Mouse (Mus musculus): ENCODE data around the gene Gucd1. TPM values are rescaled to one million over a fixed set of nuclear protein-coding genes. Genes with fewer than 3 reads are reported as not detected.
"Not testable (repeated sequence)": the region's sequence is repeated elsewhere in the genome, so short reads cannot be mapped to it uniquely, and the experiment has no call there.

Gucd1 gene
- polyA plus RNA-seq, 1 experiment from 2014 or later: 48.7 TPM

GRCm38 (mm10) chr10:75353838-75354241 lies 163.9 kb downstream of the Gucd1 start:
- H3K27ac ChIP-seq; H3K9ac ChIP-seq; H3K36me3 ChIP-seq; H3K4me1 ChIP-seq (replicated peaks); H3K4me3 ChIP-seq (replicated peaks); H3K9me3 ChIP-seq (replicated peaks); DNase-seq; H3K27me3 ChIP-seq; H3K4me2 ChIP-seq: not testable (repeated sequence)
- ATAC-seq (ENCODE audit: low read depth): peak; percentile 53
- 25% methylated on average over 8 of the region's 9 CpGs for WGBS (ENCODE audit: insufficient replicate concordance)

GRCm38 (mm10) chr10:75352541-75352940 lies 165.2 kb downstream of the Gucd1 start:
- Histone ChIP-seq H3K4me2 (no peak overlapping the region), H3K9me3 (replicated peaks) (no peaks in the 10 kb centered on the region), H3K9ac (no peak overlapping the region), H3K4me3 (replicated peaks) (no peak overlapping the region), H3K27ac (no peak overlapping the region), H3K36me3 (no peaks in the 10 kb centered on the region), H3K27me3 (no peaks in the 10 kb centered on the region), H3K4me1 (replicated peaks) (no peaks in the 10 kb centered on the region)
- no peak for DNase-seq
- WGBS (ENCODE audit: insufficient replicate concordance): 82% methylated on average over 12 of the region's 12 CpGs
- ATAC-seq (ENCODE audit: low read depth): no peak

- no peaks in the 10 kb centered on the region for H3K36me3 ChIP-seq
- ATAC-seq (ENCODE audit: low read depth): no peak
- no peaks in the 10 kb centered on the region for H3K4me1 ChIP-seq (replicated peaks)
- WGBS (ENCODE audit: insufficient replicate concordance): 68% methylated on average over 5 of the region's 5 CpGs
- no peaks in the 10 kb centered on the region for H3K27me3 ChIP-seq
- H3K4me3 ChIP-seq (replicated peaks): no peak overlapping the region
- H3K27ac ChIP-seq: no peak overlapping the region
- no peak for DNase-seq
- H3K4me2 ChIP-seq: no peak overlapping the region
- no peaks in the 10 kb centered on the region for H3K9me3 ChIP-seq (replicated peaks)
- H3K9ac ChIP-seq: no peak overlapping the region
Measured at GRCm38 (mm10) chr10:75350564-75350963, 167.2 kb downstream of the Gucd1 start.

- DNase-seq: no peak
- no peak for ATAC-seq (ENCODE audit: low read depth)
- Histone ChIP-seq H3K4me2 (no peak overlapping the region), H3K27ac (no peak overlapping the region), H3K27me3 (no peaks in the 10 kb centered on the region), H3K9ac (no peak overlapping the region), H3K9me3 (replicated peaks) (no peaks in the 10 kb centered on the region), H3K4me3 (replicated peaks) (no peak overlapping the region), H3K36me3 (no peaks in the 10 kb centered on the region), H3K4me1 (replicated peaks) (no peaks in the 10 kb centered on the region)
- 60% methylated on average over 2 of the region's 2 CpGs for WGBS (ENCODE audit: insufficient replicate concordance)
Measured at GRCm38 (mm10) chr10:75345265-75345664, 172.5 kb downstream of the Gucd1 start.

GRCm38 (mm10) chr10:75344563-75344962 lies 173.2 kb downstream of the Gucd1 start:
- not testable (repeated sequence) for H3K4me2 ChIP-seq; ATAC-seq (ENCODE audit: low read depth); H3K36me3 ChIP-seq; H3K9me3 ChIP-seq (replicated peaks); H3K27ac ChIP-seq; H3K9ac ChIP-seq; H3K4me1 ChIP-seq (replicated peaks); DNase-seq; H3K4me3 ChIP-seq (replicated peaks); H3K27me3 ChIP-seq
- WGBS (ENCODE audit: insufficient replicate concordance): 45% methylated on average over 1 of the region's 1 CpGs

- Histone ChIP-seq H3K27ac (no peak overlapping the region), H3K36me3 (no peaks in the 10 kb centered on the region), H3K9ac (no peak overlapping the region), H3K9me3 (replicated peaks) (no peaks in the 10 kb centered on the region), H3K4me2 (no peak overlapping the region), H3K4me3 (replicated peaks) (no peak overlapping the region), H3K4me1 (replicated peaks) (no peaks in the 10 kb centered on the region), H3K27me3 (no peaks in the 10 kb centered on the region)
- ATAC-seq (ENCODE audit: low read depth): no peak
- WGBS (ENCODE audit: insufficient replicate concordance): 36% methylated on average over 8 of the region's 8 CpGs
- no peak for DNase-seq
Measured at GRCm38 (mm10) chr10:75341936-75342335, 175.8 kb downstream of the Gucd1 start.

GRCm38 (mm10) chr10:75339377-75339776 lies 178.4 kb downstream of the Gucd1 start:
- 69% methylated on average over 7 of the region's 7 CpGs for WGBS (ENCODE audit: insufficient replicate concordance)
- ATAC-seq (ENCODE audit: low read depth) (no peak), DNase-seq (no peak)
- Histone ChIP-seq H3K9me3 (replicated peaks) (no peaks in the 10 kb centered on the region), H3K4me2 (no peak overlapping the region), H3K4me3 (replicated peaks) (no peak overlapping the region), H3K9ac (no peak overlapping the region), H3K4me1 (replicated peaks) (no peaks in the 10 kb centered on the region), H3K27ac (no peak overlapping the region), H3K27me3 (no peaks in the 10 kb centered on the region), H3K36me3 (no peaks in the 10 kb centered on the region)

- DNase-seq: no peak
- no peaks in the 10 kb centered on the region for H3K36me3 ChIP-seq
- H3K27ac ChIP-seq: no peak overlapping the region
- no peaks in the 10 kb centered on the region for H3K27me3 ChIP-seq
- H3K9ac ChIP-seq: no peak overlapping the region
- no peaks in the 10 kb centered on the region for H3K4me1 ChIP-seq (replicated peaks)
- 21% methylated on average over 5 of the region's 5 CpGs for WGBS (ENCODE audit: insufficient replicate concordance)
- no peak overlapping the region for H3K4me3 ChIP-seq (replicated peaks)
- ATAC-seq (ENCODE audit: low read depth): no peak
- no peak overlapping the region for H3K4me2 ChIP-seq
- H3K9me3 ChIP-seq (replicated peaks): no peaks in the 10 kb centered on the region
Measured at GRCm38 (mm10) chr10:75338852-75339251, 178.9 kb downstream of the Gucd1 start.

GRCm38 (mm10) chr10:75337231-75337630 lies 180.5 kb downstream of the Gucd1 start:
- H3K4me3 ChIP-seq (replicated peaks): no peak overlapping the region
- H3K27me3 ChIP-seq: no peaks in the 10 kb centered on the region
- no peaks in the 10 kb centered on the region for H3K36me3 ChIP-seq
- H3K27ac ChIP-seq: no peak overlapping the region
- ATAC-seq (ENCODE audit: low read depth) (no peak), DNase-seq (no peak)
- H3K4me1 ChIP-seq (replicated peaks): no peaks in the 10 kb centered on the region
- H3K9me3 ChIP-seq (replicated peaks): no peaks in the 10 kb centered on the region
- WGBS (ENCODE audit: insufficient replicate concordance): 70% methylated on average over 10 of the region's 10 CpGs
- no peak overlapping the region for H3K9ac ChIP-seq
- H3K4me2 ChIP-seq: no peak overlapping the region

GRCm38 (mm10) chr10:75335075-75335474 lies 182.7 kb downstream of the Gucd1 start:
- Histone ChIP-seq H3K27ac (no peak overlapping the region), H3K9ac (no peak overlapping the region), H3K4me3 (replicated peaks) (no peak overlapping the region), H3K4me2 (no peak overlapping the region), H3K27me3 (no peaks in the 10 kb centered on the region), H3K9me3 (replicated peaks) (no peaks in the 10 kb centered on the region), H3K36me3 (no peaks in the 10 kb centered on the region), H3K4me1 (replicated peaks) (no peaks in the 10 kb centered on the region)
- ATAC-seq (ENCODE audit: low read depth) (no peak), DNase-seq (no peak)
- 72% methylated on average over 6 of the region's 6 CpGs for WGBS (ENCODE audit: insufficient replicate concordance)

- no peak overlapping the region for H3K4me3 ChIP-seq (replicated peaks)
- no peaks in the 10 kb centered on the region for H3K9me3 ChIP-seq (replicated peaks)
- no peak overlapping the region for H3K4me2 ChIP-seq
- H3K27me3 ChIP-seq: no peaks in the 10 kb centered on the region
- H3K27ac ChIP-seq: no peak overlapping the region
- WGBS (ENCODE audit: insufficient replicate concordance): 51% methylated on average over 7 of the region's 7 CpGs
- no peaks in the 10 kb centered on the region for H3K4me1 ChIP-seq (replicated peaks)
- no peak for DNase-seq
- no peak overlapping the region for H3K9ac ChIP-seq
- H3K36me3 ChIP-seq: no peaks in the 10 kb centered on the region
- no peak for ATAC-seq (ENCODE audit: low read depth)
Measured at GRCm38 (mm10) chr10:75334175-75334574, 183.6 kb downstream of the Gucd1 start.

- Histone ChIP-seq H3K9ac (no peak overlapping the region), H3K9me3 (replicated peaks) (no peaks in the 10 kb centered on the region), H3K4me1 (replicated peaks) (peaks cover 5% of the 10 kb centered on the region), H3K36me3 (no peaks in the 10 kb centered on the region), H3K4me2 (no peak overlapping the region), H3K4me3 (replicated peaks) (no peak overlapping the region), H3K27me3 (no peaks in the 10 kb centered on the region), H3K27ac (no peak overlapping the region)
- DNase-seq: no peak
- ATAC-seq (ENCODE audit: low read depth): no peak
- 77% methylated on average over 23 of the region's 23 CpGs for WGBS (ENCODE audit: insufficient replicate concordance)
Measured at GRCm38 (mm10) chr10:75333176-75333776, 184.5 kb downstream of the Gucd1 start.
